Mouse (Mus musculus) bone marrow macrophage, adult 2 months (primary cell): ENCODE measurements around the gene Prr14.

Experiments used
- CTCF ChIP-seq: IDR thresholded peaks from 2 replicates; pipeline ENCODE4 v1.5.1; 2012; ENCODE audit warnings: low read depth, mild to moderate bottlenecking, low read length, moderate library complexity
- POLR2A ChIP-seq: IDR thresholded peaks from 2 replicates; pipeline ENCODE4 v1.6.1; 2012; ENCODE audit warnings: mild to moderate bottlenecking, low read depth, low read length, borderline replicate concordance

DNA sequence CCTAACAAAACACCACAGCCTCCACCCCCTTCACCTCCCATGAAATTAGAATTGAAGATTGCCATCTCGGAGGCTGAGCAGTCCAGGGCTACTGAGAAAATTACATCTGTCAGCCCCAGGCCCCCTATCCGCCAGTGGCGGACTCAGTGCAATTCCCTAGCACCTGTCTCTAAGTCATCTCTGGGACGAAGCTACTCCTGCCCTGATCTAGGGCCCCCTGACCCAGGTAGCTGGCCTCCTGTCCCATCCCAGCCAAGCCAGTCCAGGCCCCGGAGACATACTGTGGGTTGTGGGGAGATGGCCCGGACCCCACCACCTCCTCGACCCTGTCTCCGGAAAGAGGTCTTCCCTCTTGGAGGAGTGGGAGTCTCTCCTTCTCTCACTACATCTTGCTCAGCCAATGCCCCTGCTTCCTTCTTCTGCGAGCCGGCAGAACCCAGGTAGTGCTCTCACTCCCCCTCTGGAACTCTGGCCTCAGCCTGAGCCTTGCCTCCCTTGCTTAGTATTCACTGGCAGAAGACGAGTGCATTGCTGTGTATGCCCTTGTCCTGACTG lies 15.9 kb downstream of the Prr14 start:
- no peak for TF ChIP-seq CTCF
- TF ChIP-seq POLR2A = no peak
